8 mouse cellular contexts compared by ENCODE assay signal in the genomic region with DNA sequence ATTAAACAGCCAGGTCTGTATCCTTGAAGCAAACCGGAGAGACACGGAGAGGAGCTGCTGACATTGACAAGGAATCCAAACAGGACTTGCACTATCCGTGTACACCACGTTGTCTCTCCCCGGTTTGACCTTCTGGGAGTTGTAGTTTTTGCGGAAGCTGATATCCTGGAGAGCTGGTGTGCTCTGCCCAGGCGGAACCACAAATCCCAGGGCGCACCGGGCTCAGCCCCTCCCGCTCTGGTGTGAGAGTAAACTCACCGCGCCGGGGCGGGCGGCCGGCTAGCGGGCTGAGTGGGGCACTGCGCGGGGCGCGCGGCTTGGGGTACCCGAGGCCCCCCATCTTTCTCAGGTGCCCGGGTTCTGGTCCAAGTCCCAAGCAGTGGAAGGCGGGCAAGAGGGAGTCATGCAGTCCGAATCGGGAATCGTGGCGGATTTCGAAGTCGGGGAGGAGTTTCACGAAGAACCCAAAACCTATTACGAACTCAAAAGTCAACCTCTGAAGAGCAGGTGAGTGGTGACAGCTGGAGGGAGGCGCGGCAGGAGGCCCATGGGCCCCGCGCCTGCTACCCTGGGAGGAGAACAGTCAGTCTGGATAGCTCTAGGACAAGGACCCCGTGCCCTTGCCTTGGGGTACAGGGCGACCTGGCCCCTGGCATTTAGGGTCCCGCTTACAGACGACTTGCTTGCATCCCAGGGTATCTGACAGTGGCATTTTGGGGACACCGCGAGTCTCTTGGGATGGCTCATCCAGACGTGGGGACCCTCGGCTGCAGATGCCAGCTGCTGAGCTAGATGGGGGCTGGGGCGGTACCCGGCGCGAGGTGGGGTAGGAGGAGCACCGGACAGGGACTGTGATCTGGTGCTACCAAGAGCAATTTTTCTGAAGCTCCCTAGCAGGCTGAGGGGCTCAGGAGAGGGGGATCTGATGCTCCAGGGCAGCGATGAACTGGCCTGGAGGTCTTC. TPM values are rescaled to one million over a fixed set of nuclear protein-coding genes. Genes with fewer than 3 reads are reported as not detected.
DNase-seq lines count a peak whose midpoint lies in the region; ATAC-seq lines count a peak whose summit lies in the region.

A gene (plus strand): TSS at position 272 of the 963 bp plus-strand sequence.

- under 1% methylated on average over 51 of the region's 51 CpGs for WGBS in heart, embryonic 14.5 days
- WGBS in liver, embryonic 13.5 days (ENCODE audit: insufficient replicate concordance): under 1% methylated on average over 51 of the region's 51 CpGs
- WGBS in stomach, embryonic 16.5 days: under 1% methylated on average over 51 of the region's 51 CpGs

- H3K27me3 ChIP-seq in heart, embryonic 14.5 days (ENCODE audit: control insufficient read depth, insufficient read depth, low read length): no peaks in the 10 kb centered on the region
- H3K27me3 ChIP-seq in liver, embryonic 13.5 days: no peaks in the 10 kb centered on the region
- H3K27me3 ChIP-seq in stomach, embryonic 16.5 days (ENCODE audit: control insufficient read depth, insufficient read depth, low read length): no peaks in the 10 kb centered on the region

- peak; percentile 93 for DNase-seq in CD4-positive, CD25-positive, alpha-beta regulatory T cell, adult 2 months (ENCODE audit: low read depth, low spot score)
- peak; percentile 40 for DNase-seq in c-Kit-negative CD71-positive TER-119-positive erythroid progenitor cells, embryonic 14.5 days (ENCODE audit: low read depth, low spot score)
- DNase-seq in fibroblast of lung, adult 2 months (ENCODE audit: low read depth): peak; percentile 90
- peak; percentile 95 for DNase-seq in kidney, postnatal 14 days
- peak; percentile 83 for DNase-seq in liver, embryonic 13.5 days
- peak; percentile 88 for DNase-seq in neural tube, embryonic 10.5 days (ENCODE audit: extremely low spot score, low spot score)

- peak within 1 kb of the TSS in 1 of 2 experiments; percentile 58; a peak in 3 of 4 replicates for H3K27ac ChIP-seq in heart, embryonic 14.5 days (replicated peaks in 1 of 2; ENCODE audit: control insufficient read depth in 1 of 2, insufficient read depth in 1 of 2, low read depth in 2 of 2, low read length in 2 of 2)
- no peak within 1 kb of the TSS for H3K27ac ChIP-seq in liver, embryonic 13.5 days
- no peak within 1 kb of the TSS for H3K27ac ChIP-seq in stomach, embryonic 16.5 days (ENCODE audit: low read length)

- H3K4me3 ChIP-seq in heart, embryonic 14.5 days (ENCODE audit: control insufficient read depth in 1 of 2, insufficient read depth in 1 of 2, low read depth in 1 of 2, low read length in 2 of 2): peak within 1 kb of the TSS; percentile 73 to 86
- peak within 1 kb of the TSS; percentile 70 for H3K4me3 ChIP-seq in liver, embryonic 13.5 days (replicated peaks)
- peak within 1 kb of the TSS; percentile 78 for H3K4me3 ChIP-seq in stomach, embryonic 16.5 days (replicated peaks; ENCODE audit: low read length)

- H3K9me3 ChIP-seq in heart, embryonic 14.5 days (ENCODE audit: control insufficient read depth, low read length): no peaks in the 10 kb centered on the region
- H3K9me3 ChIP-seq in liver, embryonic 13.5 days (replicated peaks): no peaks in the 10 kb centered on the region
- no peaks in the 10 kb centered on the region for H3K9me3 ChIP-seq in stomach, embryonic 16.5 days (replicated peaks; ENCODE audit: control insufficient read depth, low read length)

- peak within 1 kb of the TSS; percentile 78 for H3K9ac ChIP-seq in heart, embryonic 14.5 days (ENCODE audit: low read length)
- peak within 1 kb of the TSS; percentile 70 for H3K9ac ChIP-seq in liver, embryonic 13.5 days
- H3K9ac ChIP-seq in stomach, embryonic 16.5 days (ENCODE audit: low read length): peak within 1 kb of the TSS; percentile 77

- ATAC-seq in heart, embryonic 14.5 days (ENCODE audit: insufficient number of reproducible peaks, insufficient read depth, low FRiP score, low read depth): peak; percentile 98
- ATAC-seq in liver, embryonic 13.5 days (ENCODE audit: low read depth): peak; percentile 99
- peak; percentile 97 for ATAC-seq in stomach, embryonic 16.5 days (ENCODE audit: insufficient read depth, low FRiP score)

- H3K36me3 ChIP-seq in heart, embryonic 14.5 days (ENCODE audit: control insufficient read depth, insufficient read depth, low read length): no peaks in the 10 kb centered on the region
- no peaks in the 10 kb centered on the region for H3K36me3 ChIP-seq in liver, embryonic 13.5 days
- H3K36me3 ChIP-seq in stomach, embryonic 16.5 days (ENCODE audit: control insufficient read depth, insufficient read depth, low read length): no peaks in the 10 kb centered on the region

- H3K4me2 ChIP-seq in heart, embryonic 14.5 days (ENCODE audit: low read length): peak within 1 kb of the TSS; percentile 97
- H3K4me2 ChIP-seq in liver, embryonic 13.5 days: peak within 1 kb of the TSS; percentile 92
- H3K4me2 ChIP-seq in stomach, embryonic 16.5 days (ENCODE audit: low read depth, low read length): peak within 1 kb of the TSS; percentile 98

- peaks cover 6 to 13% of the 10 kb centered on the region in 2 experiments for H3K4me1 ChIP-seq in heart, embryonic 14.5 days (ENCODE audit: control insufficient read depth in 2 of 2, insufficient read depth in 2 of 2, low read length in 2 of 2)
- peaks cover 6% of the 10 kb centered on the region for H3K4me1 ChIP-seq in liver, embryonic 13.5 days (replicated peaks)
- H3K4me1 ChIP-seq in stomach, embryonic 16.5 days (ENCODE audit: control insufficient read depth, insufficient read depth, low read length): 0 out of 2 replicates have a peak, but pooled peaks cover 5% of the 10 kb centered on the region

RNA-seq across cellular contexts. Expression of the gene that starts here (rescaled TPM):
- polyA plus RNA-seq in heart, embryonic 14.5 days (2014; fragmentation: Nextera tagmentation; extraction: Ambion mirVana): 26.4 and 28.0 TPM in 2 replicates
- polyA plus RNA-seq in liver, embryonic 13.5 days (2015; fragmentation: Nextera tagmentation; extraction: Ambion mirVana): 0.45 and 0.52 TPM in 2 replicates
- 1.7 and 2.0 TPM in 2 replicates for polyA plus RNA-seq in stomach, embryonic 16.5 days (2015; fragmentation: Nextera tagmentation; extraction: Ambion mirVana)

Comparison
In these comparisons a context has a peak if more than half of its experiments do, and no peak if none do; other contexts are left out.
1. Peak in DNase-seq, ATAC-seq, H3K4me3 ChIP-seq, H3K9ac ChIP-seq and H3K4me2 ChIP-seq in liver, embryonic 13.5 days; RNA of the gene not detected or under 1 TPM.
2. DNase-seq: peak in every context shown above with its lines; median percentile 95 in kidney, postnatal 14 days; 93 in CD4-positive, CD25-positive, alpha-beta regulatory T cell, adult 2 months; 90 in fibroblast of lung, adult 2 months; 88 in neural tube, embryonic 10.5 days; 83 in liver, embryonic 13.5 days; 40 in c-Kit-negative CD71-positive TER-119-positive erythroid progenitor cells, embryonic 14.5 days.